Mouse (Mus musculus) adrenal gland, postnatal 14 days (tissue): ENCODE results near the gene Cnppd1. TPM values are rescaled to one million over a fixed set of nuclear protein-coding genes. Genes with fewer than 3 reads are reported as not detected.

Source experiments
- DNase-seq: peaks from one replicate; pipeline ENCODE4 v3.0.0; 2021; ENCODE audit warnings: mixed read lengths
- long read RNA-seq, 2 experiments: library from polyadenylated mRNA; stranded (forward); transcript quantifications; one replicate each; pipeline ENCODE4 v2.0.0; 2021
- total RNA-seq: library from RNA; stranded (reverse); gene quantifications from 2 replicates; pipeline ENCODE4 v1.2.3, GENCODE M21; 2021

Gene Cnppd1
- 35.0 and 47.1 TPM in 2 replicates for total RNA-seq
- long read RNA-seq, experiment 1, transcript Cnppd1-202 (9 exons, 3,669 nt): minor isoform, 8 of 35 reads
- long read RNA-seq, experiment 1, transcript Cnppd1-208 (8 exons, 2,062 nt): major isoform, 13 of 35 reads
- long read RNA-seq, experiment 1, partial matches to known transcripts: 3 of 35 reads
- long read RNA-seq, experiment 1, other reads (novel, unspliced or antisense): 7 of 35 reads
- long read RNA-seq, experiment 2, transcript Cnppd1-202 (9 exons, 3,669 nt): minor isoform, 5 of 28 reads
- long read RNA-seq, experiment 2, transcript Cnppd1-208 (8 exons, 2,062 nt): major isoform, 8 of 28 reads
- long read RNA-seq, experiment 2, partial matches to known transcripts: 4 of 28 reads
- long read RNA-seq, experiment 2, other reads (novel, unspliced or antisense): 10 of 28 reads

DNA sequence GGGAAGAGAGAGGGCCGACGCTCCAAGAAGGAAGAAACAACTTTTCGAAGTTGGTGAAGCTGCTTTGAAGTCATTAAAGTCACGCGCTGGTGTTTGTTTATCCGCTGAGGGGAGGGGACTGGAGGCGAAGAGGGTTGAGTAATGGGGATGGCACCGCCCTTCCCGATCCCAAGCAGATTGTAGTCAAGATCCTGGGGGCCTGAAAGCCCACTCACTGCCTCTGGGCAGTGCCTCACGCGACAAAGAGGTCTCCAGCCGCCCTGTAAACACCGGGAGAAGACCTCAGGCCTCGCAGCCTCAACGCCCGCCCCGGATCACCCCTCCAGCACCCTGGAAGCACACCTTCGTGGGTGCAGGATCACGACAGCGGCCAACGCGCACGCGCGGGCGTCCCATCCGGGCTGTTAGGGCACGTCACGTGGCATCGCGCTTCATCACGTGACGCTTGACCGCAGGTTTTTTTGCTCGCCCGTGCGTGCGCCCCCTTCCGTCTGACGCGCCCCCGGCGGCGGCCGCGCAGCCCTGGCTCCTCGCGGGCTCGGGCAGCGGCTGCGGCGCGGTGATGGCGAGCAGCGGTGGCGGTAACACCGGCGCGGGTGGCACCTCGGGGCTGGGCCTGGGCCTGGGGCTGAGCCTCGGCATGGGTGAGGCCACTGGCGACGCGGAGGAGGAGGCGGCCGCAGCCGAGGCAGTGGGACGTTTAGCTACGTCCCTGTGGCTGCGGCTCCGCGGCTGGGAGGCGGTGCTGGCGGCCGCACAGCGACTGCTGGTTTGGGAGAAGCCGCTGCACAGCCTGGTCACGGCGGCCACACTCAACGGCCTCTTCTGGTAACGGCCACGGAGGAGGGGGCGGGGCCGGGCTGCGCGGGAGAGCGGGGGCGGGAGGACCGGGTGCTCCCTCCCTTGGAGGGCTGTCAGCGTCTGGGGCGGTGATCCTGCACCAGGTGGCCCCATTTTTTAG lies at the start of gene Cnppd1, which contains the start of gene Retreg2:
Cnppd1 (minus strand) TSS at position 411 of the 961 bp plus-strand sequence.
Retreg2 (plus strand) TSS at position 478 of the 961 bp plus-strand sequence.
- DNase-seq: peak; percentile 98

DNA sequence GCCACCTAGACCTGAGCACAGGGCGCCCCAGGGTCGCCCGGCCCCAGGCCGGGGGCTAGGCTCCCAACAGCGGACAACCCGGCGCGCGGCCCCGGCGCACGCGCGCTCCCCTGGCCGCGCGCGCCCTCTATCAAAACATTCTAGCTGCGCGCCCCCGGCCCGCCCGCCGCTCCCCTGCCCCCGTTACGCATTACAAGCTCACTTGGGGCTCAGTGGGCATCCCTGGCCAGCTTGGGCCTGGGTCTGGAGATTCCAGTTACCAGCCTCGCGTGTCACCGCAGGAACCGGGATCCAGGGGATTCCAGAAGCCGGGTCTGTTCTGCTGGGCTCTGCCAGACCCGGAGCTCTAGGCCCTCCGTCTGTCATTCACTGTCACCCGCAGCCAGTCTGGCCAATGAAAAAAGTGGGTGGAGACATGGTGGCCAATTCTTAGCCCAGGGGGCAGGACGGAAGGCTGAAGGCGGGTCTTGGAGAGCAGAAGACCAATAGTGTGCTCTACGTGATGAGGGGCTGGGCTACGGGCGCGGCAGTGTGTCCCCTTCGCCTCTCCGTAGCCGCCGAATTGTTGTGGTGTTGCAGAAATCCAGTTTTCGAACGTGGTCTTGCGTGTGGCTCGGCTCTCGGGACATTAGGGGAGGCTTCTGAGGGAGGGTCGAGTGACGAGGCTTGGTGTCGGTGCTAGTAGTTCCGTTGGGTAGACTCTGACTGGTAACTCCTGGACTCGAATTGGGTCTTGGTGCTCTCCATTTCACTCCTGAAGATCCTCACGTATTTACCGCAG lies 49.3 kb upstream of the Cnppd1 start, which contains the start of the genes Ankzf1 and Atg9a:
Ankzf1 (plus strand) TSS at position 530 of the 781 bp plus-strand sequence.
Atg9a (minus strand) TSS at position 575 of the 781 bp plus-strand sequence.
- DNase-seq: peak; percentile 97

DNA sequence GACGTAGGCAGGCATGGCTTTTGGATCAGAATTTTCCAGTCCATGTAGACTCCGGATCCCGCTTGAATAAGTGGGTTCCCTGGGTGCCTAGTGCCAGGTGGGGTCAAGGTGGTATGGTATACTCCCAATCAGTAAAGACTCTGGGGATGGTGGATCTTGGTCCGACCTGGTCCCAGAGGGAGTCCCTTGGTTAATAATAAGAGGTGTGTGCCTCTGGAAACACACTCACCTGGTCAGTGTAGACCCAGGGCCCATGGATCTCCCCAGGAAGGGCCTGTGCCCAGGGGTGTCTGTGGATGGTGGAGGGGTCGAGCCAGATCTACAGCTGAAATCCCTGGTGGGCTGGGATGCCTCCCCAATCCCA lies 48.7 kb upstream of the Cnppd1 start:
- DNase-seq: no peak

DNA sequence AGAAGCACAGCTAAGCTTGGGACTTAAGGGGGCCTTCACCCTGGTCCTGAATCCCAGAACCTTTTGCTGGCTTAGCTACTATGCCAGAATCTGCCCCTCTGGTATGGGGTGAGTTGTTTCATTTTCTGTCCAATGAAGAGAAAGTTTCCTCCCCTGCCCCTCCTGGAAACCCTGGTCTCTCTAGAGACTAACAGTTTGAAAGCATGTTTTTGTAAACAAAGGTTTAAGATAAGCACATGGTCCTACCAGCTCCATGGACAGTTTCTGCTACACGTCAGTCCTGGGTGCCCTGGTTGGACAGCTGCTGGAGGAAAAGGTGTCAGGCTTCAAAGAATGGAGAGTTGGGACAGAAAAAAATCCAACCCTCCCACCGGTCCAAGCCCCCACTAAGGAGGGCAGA lies 48.1 kb upstream of the Cnppd1 start:
- no peak for DNase-seq

- DNase-seq: no peak
These were observed 45.5 kb upstream of the Cnppd1 start for GRCm38 (mm10) chr1:75187914-75188483.

- DNase-seq: no peak
These were observed 44.6 kb upstream of the Cnppd1 start for GRCm38 (mm10) chr1:75187126-75187525.

DNA sequence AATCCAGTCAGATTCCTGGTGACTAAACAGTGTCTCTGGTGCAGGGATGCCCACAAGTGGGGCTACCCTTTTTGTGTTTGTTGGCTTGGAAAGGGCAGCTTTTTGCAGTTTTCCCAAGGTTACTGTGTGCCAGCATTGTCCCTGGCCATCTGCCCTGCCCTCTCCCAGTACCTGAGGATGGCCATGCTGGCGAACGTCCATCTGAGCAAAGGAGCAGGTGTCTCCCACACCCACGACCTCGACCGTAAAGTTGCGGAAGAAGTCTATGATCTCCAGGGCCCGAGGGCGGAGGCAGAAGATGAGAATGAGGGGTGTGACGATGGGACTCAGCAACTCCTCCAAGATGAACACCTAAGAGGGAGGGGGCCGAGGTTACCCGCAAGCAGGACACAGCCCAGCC lies 43.0 kb upstream of the Cnppd1 start:
- no peak for DNase-seq

- no peak for DNase-seq
These were observed 39.6 kb upstream of the Cnppd1 start for GRCm38 (mm10) chr1:75182160-75182559.

- DNase-seq: no peak
These were observed 38.9 kb upstream of the Cnppd1 start for GRCm38 (mm10) chr1:75181377-75181870.

GRCm38 (mm10) chr1:75180741-75181140 lies 38.2 kb upstream of the Cnppd1 start:
- DNase-seq: no peak

DNA sequence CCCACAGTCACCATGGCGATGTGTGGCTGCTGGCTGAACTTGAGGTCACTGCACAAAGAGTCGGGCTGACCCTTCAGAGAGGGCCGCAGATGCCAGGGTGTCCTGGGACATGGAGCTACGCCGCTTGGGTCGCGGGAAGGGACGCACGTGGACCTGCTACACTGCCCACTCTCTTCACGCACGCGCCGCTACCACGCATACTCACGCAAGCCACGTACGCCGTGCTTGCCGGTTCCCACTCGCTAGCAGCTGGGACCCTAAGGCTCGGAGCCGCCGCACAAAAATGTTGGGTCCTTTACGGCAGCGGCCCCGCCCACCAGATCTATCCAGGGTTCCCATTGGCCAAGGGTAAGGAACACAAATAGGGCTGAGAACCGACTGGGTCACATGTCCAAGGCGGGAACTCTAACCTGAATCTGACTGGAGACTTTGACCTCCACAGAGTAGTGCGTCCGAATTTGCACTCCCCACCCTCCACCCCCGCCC lies 37.6 kb upstream of the Cnppd1 start, which contains the start of gene Abcb6:
Abcb6 (minus strand) TSS at position 288 of the 486 bp plus-strand sequence.
- DNase-seq: peak; percentile 93

- DNase-seq: peak; percentile 57
These were observed 37.0 kb upstream of the Cnppd1 start for GRCm38 (mm10) chr1:75179334-75180104.

GRCm38 (mm10) chr1:75168472-75169464 lies 26.3 kb upstream of the Cnppd1 start, which contains the start of gene Zfand2b:
TSS of gene Zfand2b (plus strand) at chr1:75168646.
- DNase-seq: peak; percentile 98

GRCm38 (mm10) chr1:75168093-75168471 lies 25.6 kb upstream of the Cnppd1 start:
- no peak for DNase-seq

GRCm38 (mm10) chr1:75160256-75160617 lies 17.7 kb upstream of the Cnppd1 start:
- DNase-seq: no peak

DNA sequence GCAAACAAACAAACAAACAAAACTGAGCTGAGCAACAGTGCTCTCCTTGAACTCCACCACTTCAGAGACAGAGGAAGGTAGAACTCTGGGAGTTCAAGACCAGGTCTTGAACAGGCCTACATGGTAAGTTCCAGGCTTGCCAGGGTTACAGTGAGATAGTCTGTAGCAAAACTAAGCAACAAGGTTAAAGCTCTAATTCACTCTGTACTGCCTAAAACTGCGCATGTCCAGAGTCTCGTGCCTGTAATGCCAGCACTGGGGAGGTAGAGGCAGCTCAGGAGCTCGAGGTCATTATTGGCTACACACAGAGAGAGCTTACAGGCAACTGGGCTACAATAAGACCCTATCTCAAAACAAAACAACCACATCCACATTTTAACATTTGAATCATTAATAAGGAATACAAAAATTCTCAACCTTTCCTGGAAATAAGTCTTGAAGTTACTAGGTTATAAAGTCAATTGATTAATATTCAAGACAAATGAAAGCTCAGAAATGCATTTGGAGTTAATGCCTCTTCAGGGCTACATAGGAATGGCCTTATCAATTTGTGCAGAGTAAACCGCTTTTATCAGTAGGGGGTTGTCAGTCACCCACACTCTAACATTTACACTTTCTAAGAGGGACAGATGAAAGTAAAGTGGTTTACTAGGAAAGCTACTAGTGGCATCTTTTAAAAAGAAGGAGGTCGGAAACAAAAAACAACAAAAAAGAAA lies 17.2 kb upstream of the Cnppd1 start:
- DNase-seq: no peak

DNA sequence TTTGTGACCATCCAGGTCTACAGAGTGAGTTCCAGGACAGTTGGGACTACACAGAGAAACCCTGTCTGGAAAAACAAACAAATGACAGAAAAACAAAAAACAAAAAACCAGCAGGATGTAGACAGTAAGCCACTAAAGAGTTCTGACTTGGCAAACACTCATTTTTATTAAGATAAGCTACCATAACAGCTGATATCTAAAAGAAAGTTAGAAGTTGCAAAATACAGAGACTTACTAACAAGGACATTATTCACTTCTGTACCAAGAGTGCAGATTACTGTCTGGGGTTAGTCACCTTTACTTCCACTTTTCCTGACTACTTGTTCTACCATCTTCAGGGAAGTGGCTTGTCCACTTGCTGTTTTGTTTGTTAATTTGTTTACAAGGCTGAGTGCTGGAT lies 16.5 kb upstream of the Cnppd1 start:
- no peak for DNase-seq

DNA sequence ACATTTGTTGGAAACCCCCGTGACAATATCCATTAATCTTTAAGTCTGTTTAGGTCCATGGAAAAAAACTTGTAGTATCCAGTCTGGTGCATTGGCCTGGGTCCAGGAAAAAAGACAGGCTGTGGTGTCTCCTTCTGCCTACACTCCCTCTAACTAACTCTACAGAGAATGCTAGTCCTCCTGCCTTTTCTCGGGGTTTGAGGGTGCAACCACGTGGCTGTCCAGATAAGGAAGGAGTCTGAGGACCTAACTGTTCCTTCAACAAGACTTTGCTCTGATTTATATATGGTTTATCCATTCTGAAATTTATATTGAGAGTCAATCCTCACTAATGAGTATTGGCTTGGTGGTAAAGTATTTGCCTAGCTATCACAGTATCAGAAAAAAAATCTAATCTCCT lies 13.3 kb upstream of the Cnppd1 start:
- DNase-seq: no peak
